Mouse (Mus musculus) myocyte (in vitro differentiated cells): ENCODE measurements around the gene Hoxc4.

Experiments used
- CEBPB ChIP-seq: IDR thresholded peaks from 2 replicates; pipeline ENCODE4 v1.6.1; 2011; ENCODE audit warnings: mild to moderate bottlenecking, moderate library complexity; ENCODE audit not compliant: poor library complexity, insufficient read depth, severe bottlenecking
- E2F4 ChIP-seq: IDR thresholded peaks from one replicate; pipeline ENCODE4 v1.6.1; 2011; ENCODE audit warnings: mild to moderate bottlenecking, control low read depth, moderate library complexity; ENCODE audit not compliant: insufficient read depth
- MYOD1 ChIP-seq, 3 experiments: IDR thresholded peaks; one replicate each; pipeline ENCODE4 v1.6.1; 2011; ENCODE audit warnings: control low read depth in 2 of 3, low read depth in 2 of 3, mild to moderate bottlenecking in 2 of 3, moderate library complexity in 1 of 3; ENCODE audit not compliant: insufficient read length in 2 of 3, control insufficient read depth in 1 of 3
- MYOG ChIP-seq, 3 experiments: IDR thresholded peaks; one replicate each; pipeline ENCODE4 v1.6.1; 2011; ENCODE audit warnings: control low read depth in 2 of 3, low read depth in 2 of 3, mild to moderate bottlenecking in 2 of 3; ENCODE audit not compliant: insufficient read length in 2 of 3, control insufficient read depth in 1 of 3, insufficient read depth in 1 of 3
- POLR2A ChIP-seq: IDR thresholded peaks from one replicate; pipeline ENCODE4 v1.6.1; 2011; ENCODE audit warnings: low read depth, mild to moderate bottlenecking, control low read depth, moderate library complexity; ENCODE audit not compliant: insufficient read length
- POLR2AphosphoS2 ChIP-seq: IDR thresholded peaks from one replicate; pipeline ENCODE4 v1.6.1; 2011; ENCODE audit warnings: low read depth, control low read depth; ENCODE audit not compliant: insufficient read length
- REST ChIP-seq: IDR thresholded peaks from one replicate; pipeline ENCODE4 v1.6.1; 2011; ENCODE audit warnings: mild to moderate bottlenecking, control low read depth, moderate library complexity; ENCODE audit not compliant: insufficient read depth, insufficient read length
- TCF12 ChIP-seq: IDR thresholded peaks from one replicate; pipeline ENCODE4 v1.6.1; 2011; ENCODE audit warnings: mild to moderate bottlenecking, control low read depth; ENCODE audit not compliant: poor library complexity, insufficient read depth, severe bottlenecking

- no peak for TF ChIP-seq POLR2A
- TF ChIP-seq CEBPB: no peak
- no peak for TF ChIP-seq POLR2AphosphoS2
- TF ChIP-seq E2F4: no peak
- TF ChIP-seq TCF12: no peak
- TF ChIP-seq MYOG (IDR thresholded peaks at IDR 0.05; ENCODE audit: control insufficient read depth in 1 of 3, insufficient read depth in 1 of 3, insufficient read length in 2 of 3, low read depth in 2 of 3): no peak
- no peak for TF ChIP-seq REST
- TF ChIP-seq MYOD1 (IDR thresholded peaks at IDR 0.05; ENCODE audit: control insufficient read depth in 1 of 3, insufficient read length in 2 of 3, low read depth in 2 of 3): no peak
Observed at GRCm38 (mm10) chr15:103040601-103041000, 21.9 kb downstream of the Hoxc4 start.
